Mouse (Mus musculus) megakaryocyte, embryonic 14.5 days (primary cell): Measurements from ENCODE around the gene Bpifb6.

ENCODE experiments used
- FLI1 ChIP-seq: IDR thresholded peaks from 2 replicates; pipeline ENCODE4 v1.6.1; 2012; ENCODE audit warnings: low read length, inconsistent platforms, mixed read lengths
- GATA1 ChIP-seq: IDR thresholded peaks from 3 replicates; pipeline ENCODE4 v1.6.1; 2012; ENCODE audit warnings: mixed read lengths, low read length, inconsistent platforms, borderline replicate concordance

DNA sequence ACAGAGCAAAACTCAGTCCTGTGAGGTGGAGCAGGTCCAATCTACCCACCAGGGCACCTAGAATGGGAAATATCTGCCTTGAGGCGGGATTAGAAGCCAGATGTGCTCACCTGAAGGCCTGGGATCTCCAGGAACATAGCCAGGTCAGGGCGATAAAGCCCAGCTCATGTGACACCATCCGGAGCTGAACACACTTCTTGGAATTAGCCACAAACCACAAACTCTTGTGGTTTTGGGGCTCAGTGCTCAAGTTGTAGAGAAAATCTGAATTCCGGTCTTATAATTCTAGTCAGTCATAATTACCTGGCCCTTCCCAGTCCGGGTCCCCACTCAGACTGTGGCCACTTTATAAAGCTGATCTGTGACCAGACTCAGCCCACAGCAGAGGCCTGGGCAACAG lies 37.7 kb downstream of the Bpifb6 start, which contains the start of gene Bpifb4:
- TF ChIP-seq GATA1: no peak
- TF ChIP-seq FLI1: no peak
